Mouse (Mus musculus) forebrain, postnatal 0 days (tissue): Measurements from ENCODE around the gene Ano3. TPM values are rescaled to one million over a fixed set of nuclear protein-coding genes. Genes with fewer than 3 reads are reported as not detected.

Source experiments
- ATAC-seq: fragments of 200-750 bp; cut with Nextera tagmentation; 2 replicates; pipeline ENCODE4 v1.8.0; 2017; ENCODE audit warnings: mild to moderate bottlenecking, moderate library complexity
- DNase-seq: peaks from one replicate; pipeline ENCODE4 v3.0.0-alpha.2; 2015
- H3K27ac ChIP-seq: fragments of 300-500 bp; sonication (generic); 2 replicates; pipeline ENCODE4 v1.5.1; 2014; ENCODE audit warnings: low read depth, mild to moderate bottlenecking, antibody characterized with exemption, low read length, moderate library complexity, mixed read lengths
- H3K27me3 ChIP-seq: fragments of 300-500 bp; sonication (generic); 2 replicates; pipeline ENCODE4 v1.6.1; 2014; ENCODE audit warnings: mild to moderate bottlenecking, low read length, mixed read lengths; ENCODE audit not compliant: insufficient read depth
- H3K36me3 ChIP-seq: fragments of 300-500 bp; sonication (generic); 2 replicates; pipeline ENCODE4 v1.6.1; 2014; ENCODE audit warnings: mild to moderate bottlenecking, moderate library complexity; ENCODE audit not compliant: insufficient read depth
- H3K4me1 ChIP-seq: fragments of 300-500 bp; sonication (generic); 2 replicates; pipeline ENCODE4 v1.6.1; 2014; ENCODE audit warnings: antibody characterized with exemption; ENCODE audit not compliant: insufficient read depth
- H3K4me2 ChIP-seq: fragments of 300-500 bp; sonication (generic); 2 replicates; pipeline ENCODE4 v1.6.1; 2014; ENCODE audit warnings: low read depth, mild to moderate bottlenecking, moderate library complexity
- H3K4me3 ChIP-seq: fragments of 300-500 bp; sonication (generic); 2 replicates; pipeline ENCODE4 v1.5.1; 2014; ENCODE audit warnings: low read depth, low read length, mixed read lengths
- H3K9ac ChIP-seq: fragments of 300-500 bp; sonication (generic); 2 replicates; pipeline ENCODE4 v1.6.1; 2014; ENCODE audit warnings: mild to moderate bottlenecking
- H3K9me3 ChIP-seq: fragments of 300-500 bp; sonication (generic); 2 replicates; pipeline ENCODE4 v1.6.1; 2016; ENCODE audit warnings: low read length
- CTCF ChIP-seq: sonication (generic); IDR thresholded peaks from 2 replicates; pipeline ENCODE4 v1.5.1; 2016; ENCODE audit warnings: antibody characterized with exemption, control low read depth, low read depth
- WGBS: fragments of 180-500 bp; shearing (Covaris S2); extraction: QIAGEN DNeasy Blood & Tissue Kit; methylation state at CpG from one replicate; pipeline ENCODE4 v1.1.7; 2014; 5-methylcytosine and 5-hydroxymethylcytosine counted together
- polyA plus RNA-seq: library from polyadenylated mRNA; unstranded; fragments of >200 nt; fragmentation: Nextera tagmentation; extraction: Ambion mirVana; gene quantifications from 2 replicates; pipeline ENCODE4 v1.2.1, GENCODE M21; 2015
- total RNA-seq: library from RNA; depleted of rRNA; stranded (reverse); fragments of >200 nt; gene quantifications from 2 replicates; pipeline ENCODE4 v1.2.3, GENCODE M21; 2014; rRNA removed

Ano3 gene
- total and polyA plus RNA-seq, 2 experiments from 2014 or later: 0.96 to 3.0 TPM

GRCm38 (mm10) chr2:110710055-110710720, 240.5 kb downstream of the Ano3 start:
- Histone ChIP-seq H3K9me3 (no peaks in the 10 kb centered on the region), H3K9ac (no peak overlapping the region), H3K4me3 (no peak overlapping the region), H3K4me2 (no peak overlapping the region), H3K27me3 (no peaks in the 10 kb centered on the region), H3K36me3 (no peaks in the 10 kb centered on the region), H3K4me1 (no peaks in the 10 kb centered on the region), H3K27ac (no peak overlapping the region)
- WGBS: 69% methylated on average over 10 of the region's 10 CpGs
- TF ChIP-seq CTCF: no peak
- no peak for ATAC-seq
- DNase-seq: no peak

- H3K36me3 ChIP-seq: no peaks in the 10 kb centered on the region
- WGBS: 100% methylated on average over 3 of the region's 3 CpGs
- H3K27me3 ChIP-seq: no peaks in the 10 kb centered on the region
- ATAC-seq (no peak), DNase-seq (no peak)
- no peak overlapping the region for H3K4me3 ChIP-seq
- H3K9ac ChIP-seq: no peak overlapping the region
- H3K4me2 ChIP-seq: no peak overlapping the region
- no peaks in the 10 kb centered on the region for H3K4me1 ChIP-seq
- H3K27ac ChIP-seq: no peak overlapping the region
- no peaks in the 10 kb centered on the region for H3K9me3 ChIP-seq
- TF ChIP-seq CTCF: no peak
These were observed 241.3 kb downstream of the Ano3 start for GRCm38 (mm10) chr2:110709436-110709835.

- no peak for TF ChIP-seq CTCF
- Histone ChIP-seq H3K9ac (no peak overlapping the region), H3K9me3 (no peaks in the 10 kb centered on the region), H3K27me3 (no peaks in the 10 kb centered on the region), H3K4me2 (no peak overlapping the region), H3K27ac (no peak overlapping the region), H3K36me3 (no peaks in the 10 kb centered on the region), H3K4me3 (no peak overlapping the region), H3K4me1 (no peaks in the 10 kb centered on the region)
- DNase-seq (no peak), ATAC-seq (no peak)
- WGBS: 91% methylated on average over 2 of the region's 2 CpGs
These were observed 279.6 kb downstream of the Ano3 start for GRCm38 (mm10) chr2:110671071-110671624.

DNA sequence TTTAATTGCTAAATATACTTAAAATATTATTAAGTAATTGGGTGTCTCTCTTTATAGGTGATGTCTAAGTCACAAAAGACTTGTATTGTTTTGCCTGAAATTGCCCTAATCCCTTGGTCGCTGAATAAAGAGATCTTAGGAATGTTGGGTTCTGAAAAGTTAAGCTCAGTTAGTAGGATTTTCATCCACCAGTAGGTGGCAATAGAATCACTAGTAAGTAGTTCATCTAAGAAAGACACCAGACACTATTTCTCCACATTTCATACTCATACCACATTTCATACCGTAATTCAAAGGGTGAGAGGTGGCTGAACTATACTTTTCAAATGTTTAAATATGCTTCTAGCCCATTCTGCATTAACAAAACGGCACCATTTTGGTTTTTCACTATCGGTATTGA, 287.4 kb downstream of the Ano3 start:
- peak; percentile 75 for TF ChIP-seq CTCF
- H3K27me3 ChIP-seq: no peaks in the 10 kb centered on the region
- WGBS: 40% methylated on average over 4 of the region's 4 CpGs
- H3K27ac ChIP-seq: no peak overlapping the region
- DNase-seq (peak; percentile 69), ATAC-seq (peak; percentile 71; the same call in 1 of the 2 replicates)
- H3K9ac ChIP-seq: no peak overlapping the region
- H3K4me1 ChIP-seq: no peaks in the 10 kb centered on the region
- no peak overlapping the region for H3K4me3 ChIP-seq
- H3K36me3 ChIP-seq: no peaks in the 10 kb centered on the region
- no peak overlapping the region for H3K4me2 ChIP-seq
- H3K9me3 ChIP-seq: no peaks in the 10 kb centered on the region

DNA sequence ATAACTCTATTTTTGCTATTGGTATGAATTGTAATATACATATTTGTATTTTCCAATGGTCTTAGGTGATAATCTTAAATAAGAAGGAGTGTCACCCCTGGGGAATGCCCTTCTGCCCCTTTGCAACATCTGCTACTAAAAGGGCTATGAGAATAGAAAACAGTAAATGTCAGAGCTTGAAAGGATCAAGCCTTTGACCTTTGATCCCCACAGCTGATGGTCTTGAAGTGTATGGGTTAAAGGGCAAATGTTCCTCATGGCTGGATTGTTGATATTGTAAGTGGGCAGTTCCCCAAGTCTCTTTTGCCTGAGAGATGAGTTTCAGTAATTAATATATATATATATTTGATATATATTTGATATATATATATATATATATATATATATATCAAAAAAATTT, 305.9 kb downstream of the Ano3 start:
- no peaks in the 10 kb centered on the region for H3K9me3 ChIP-seq
- H3K9ac ChIP-seq: no peak overlapping the region
- H3K27ac ChIP-seq: no peak overlapping the region
- no peaks in the 10 kb centered on the region for H3K4me1 ChIP-seq
- no peak overlapping the region for H3K4me2 ChIP-seq
- no peaks in the 10 kb centered on the region for H3K36me3 ChIP-seq
- TF ChIP-seq CTCF: no peak
- H3K27me3 ChIP-seq: no peaks in the 10 kb centered on the region
- no peak overlapping the region for H3K4me3 ChIP-seq
- no peak for DNase-seq
- ATAC-seq: no peak

- no peaks in the 10 kb centered on the region for H3K4me1 ChIP-seq
- no peak overlapping the region for H3K4me2 ChIP-seq
- ATAC-seq (no peak), DNase-seq (no peak)
- H3K4me3 ChIP-seq: no peak overlapping the region
- WGBS: 77% methylated on average over 1 of the region's 1 CpGs
- no peak overlapping the region for H3K9ac ChIP-seq
- H3K27ac ChIP-seq: no peak overlapping the region
- no peaks in the 10 kb centered on the region for H3K36me3 ChIP-seq
- no peak for TF ChIP-seq CTCF
- H3K9me3 ChIP-seq: no peaks in the 10 kb centered on the region
- no peaks in the 10 kb centered on the region for H3K27me3 ChIP-seq
These were observed 306.4 kb downstream of the Ano3 start for GRCm38 (mm10) chr2:110644358-110644757.

Other genes with a start within 250 kb of the Ano3 start
- gene Muc15, start 229.6 kb downstream of the Ano3 start, total RNA-seq: 0.10 and 0.31 TPM in 2 replicates
- gene Muc15, start 229.6 kb downstream of the Ano3 start, polyA plus RNA-seq: 0.19 and 0.46 TPM in 2 replicates
- not detected in 2 replicates for gene Gm13941, start 155.1 kb upstream of the Ano3 start, total RNA-seq
- not detected in 2 replicates for gene Gm13941, start 155.1 kb upstream of the Ano3 start, polyA plus RNA-seq
- gene Gm15130, start 202.0 kb upstream of the Ano3 start, total RNA-seq: not detected in 2 replicates
- not detected in 2 replicates for gene Gm15130, start 202.0 kb upstream of the Ano3 start, polyA plus RNA-seq